Mouse (Mus musculus): ENCODE results near the gene Siah1a.

The Siah1a gene

GRCm38 (mm10) chr8:86698811-86699421 lies 46.8 kb downstream of the Siah1a start:
- no peak for DNase-seq

- DNase-seq: no peak
Measured at GRCm38 (mm10) chr8:86695703-86696102, 50.0 kb downstream of the Siah1a start.

DNA sequence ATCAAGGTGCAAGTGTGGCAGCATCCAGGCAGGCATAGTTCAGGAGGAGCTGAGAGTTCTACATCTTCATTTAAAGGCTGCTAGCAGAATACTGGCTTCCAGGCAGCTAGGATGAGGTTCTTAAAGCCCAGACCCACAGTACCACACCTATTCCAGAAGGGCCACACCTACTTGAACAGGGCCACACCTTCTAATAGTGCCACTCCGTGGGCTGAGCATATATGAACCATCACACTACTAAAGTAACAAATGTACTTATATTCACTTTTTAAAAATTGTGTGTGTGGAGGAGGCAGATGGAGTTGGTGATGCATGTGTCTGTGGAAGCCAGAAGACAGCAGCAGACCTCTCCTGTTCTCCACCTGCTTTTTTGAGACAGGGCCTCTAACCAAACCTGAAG lies 51.7 kb downstream of the Siah1a start:
- no peak for DNase-seq

- no peak for DNase-seq
Measured at GRCm38 (mm10) chr8:86692107-86692506, 53.6 kb downstream of the Siah1a start.

DNA sequence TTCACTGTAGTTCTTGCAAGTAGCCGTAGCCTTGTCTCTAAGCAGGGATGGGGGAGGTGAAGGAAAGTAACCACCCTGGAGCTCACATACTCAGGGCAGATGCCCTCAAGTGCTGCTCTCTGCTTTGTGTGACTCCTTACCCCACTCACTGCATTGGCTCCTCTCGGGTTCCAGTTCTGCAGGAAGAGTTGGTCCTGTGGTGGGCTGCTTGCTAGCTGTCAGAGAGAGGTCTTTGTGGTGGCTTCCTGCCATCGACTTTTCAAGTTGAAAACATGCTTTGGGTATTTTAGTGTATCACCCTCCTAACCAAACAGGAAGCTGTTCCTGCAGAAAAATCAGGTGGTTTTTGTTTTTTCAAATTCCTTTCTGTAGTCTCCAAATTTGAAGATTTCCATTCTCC lies 59.1 kb downstream of the Siah1a start:
- DNase-seq: no peak

Measured in right cerebral cortex, postnatal 4 days (tissue).